Mouse (Mus musculus): ENCODE measurements around the gene Capn9.

- TF ChIP-seq SMC3 (IDR thresholded peaks at IDR 0.05; ENCODE audit: low read depth, low read length) (no peak), ZKSCAN1 (IDR thresholded peaks at IDR 0.05; ENCODE audit: borderline replicate concordance, low read depth, low read length) (no peak), CTCF (conservative IDR thresholded peaks at IDR 0.05 in 1 of 2, IDR thresholded peaks at IDR 0.05 in 1 of 2; ENCODE audit: low read depth in 2 of 2, low read length in 2 of 2) (no peak), POLR2A (IDR thresholded peaks at IDR 0.05; ENCODE audit: low read depth, low read length) (no peak), MAX (IDR thresholded peaks at IDR 0.05; ENCODE audit: low read length) (no peak), MYC (IDR thresholded peaks at IDR 0.05; ENCODE audit: low read depth, low read length) (no peak), EP300 (IDR thresholded peaks at IDR 0.05; ENCODE audit: low read length) (no peak)
Observed at GRCm38 (mm10) chr8:124567584-124567983, 8.3 kb upstream of the Capn9 start.

Data from CH12.LX (cell line).